In the genomic region with DNA sequence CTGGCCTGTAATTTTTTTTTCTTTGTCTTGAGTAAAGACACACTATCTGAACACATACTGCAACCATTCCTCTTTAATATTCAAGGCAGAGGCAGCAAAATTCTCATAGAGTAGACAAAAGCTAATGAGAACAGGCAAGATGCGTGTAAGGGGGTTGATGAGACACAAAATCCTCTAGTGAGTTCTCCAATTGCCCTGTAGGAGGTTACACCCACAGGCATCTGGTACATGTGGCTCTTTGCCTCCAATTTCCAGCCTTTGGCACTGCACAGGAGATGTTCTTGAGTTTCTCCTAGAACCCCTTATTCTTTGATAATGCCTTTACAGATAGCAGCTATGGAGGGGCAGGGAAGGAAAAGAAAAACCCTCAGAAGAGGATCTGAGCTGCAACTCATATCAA, we compare ENCODE assay signal across 19 mouse cellular contexts.
A peak's percentile ranks its signal among the peaks of the same experiment; 100 is the strongest.
DNase-seq lines count a peak whose midpoint lies in the region; ATAC-seq lines count a peak whose summit lies in the region.
"Had no signal": no experiment of that assay in that cellular context is flagged by ENCODE, and none has a peak within 500 bp of the region (broad histone marks: within the 10 kb centered on the region; RNA-seq: fewer than 3 reads in every experiment).

No protein-coding gene starts in this region.

- intact Hi-C loops in left cerebral cortex, postnatal 36 days (cut with DNase I): no loop called here

- DNase-seq in frontal cortex, postnatal 14 days (ENCODE audit: low spot score in 2 of 2): no peak
- peak; percentile 2 to 40 for DNase-seq in layer of hippocampus, adult 18-20 months (ENCODE audit: low spot score in 2 of 2)
- DNase-seq in layer of hippocampus, adult 9-10 months (ENCODE audit: low spot score): no peak
- DNase-seq in left cerebral cortex, adult 18-20 months (ENCODE audit: low spot score in 2 of 2): peak; percentile 4 to 23
- DNase-seq in left cerebral cortex, postnatal 36 days (ENCODE audit: low spot score in 2 of 2): no peak
- peak; percentile 52 for DNase-seq in brain, adult 2 months (ENCODE audit: low read depth, low spot score)
- DNase-seq in spleen, postnatal 36 days (ENCODE audit: low spot score in 2 of 2): no peak
- DNase-seq: adrenal gland, adult 8-10 months; adrenal gland, postnatal 25 days; cerebellum, adult 18-20 months; cerebellum, adult 9-10 months; cerebellum, postnatal 14 days; gastrocnemius, adult 2 months; gastrocnemius, postnatal 14 days; heart, adult 11 months had no signal

- ATAC-seq in frontal cortex, adult (ENCODE audit: low TSS enrichment): peak; percentile 38; the same call in 1 of the 2 replicates
- ATAC-seq: activated CD4-positive, CD25-positive, alpha-beta regulatory T cell, adult 4 months; forebrain, embryonic 13.5 days; forebrain, embryonic 16.5 days had no signal

Comparison
In these comparisons a context has a peak if more than half of its experiments do, and no peak if none do; other contexts are left out.
1. DNase-seq: peak in layer of hippocampus, adult 18-20 months (2 of 2), left cerebral cortex, adult 18-20 months (2 of 2) and brain, adult 2 months (single experiment); none in frontal cortex, postnatal 14 days (0 of 2), layer of hippocampus, adult 9-10 months (single experiment), left cerebral cortex, postnatal 36 days (0 of 2) and spleen, postnatal 36 days (0 of 2).